Mouse (Mus musculus) heart, adult 2 months (tissue): ENCODE results near the gene Mcfd2.

ENCODE experiments used
- CTCF ChIP-seq: fragments of 200-600 bp; IDR thresholded peaks from 2 replicates; pipeline ENCODE4 v1.8.1; 2022; ENCODE audit warnings: antibody characterized with exemption, mild to moderate bottlenecking, moderate library complexity
- POLR2A ChIP-seq: fragments of 200-500 bp; IDR thresholded peaks from 2 replicates; pipeline ENCODE4 v1.6.1; 2011; ENCODE audit warnings: mild to moderate bottlenecking, low read depth, low read length, control low read depth; ENCODE audit not compliant: insufficient read depth

DNA sequence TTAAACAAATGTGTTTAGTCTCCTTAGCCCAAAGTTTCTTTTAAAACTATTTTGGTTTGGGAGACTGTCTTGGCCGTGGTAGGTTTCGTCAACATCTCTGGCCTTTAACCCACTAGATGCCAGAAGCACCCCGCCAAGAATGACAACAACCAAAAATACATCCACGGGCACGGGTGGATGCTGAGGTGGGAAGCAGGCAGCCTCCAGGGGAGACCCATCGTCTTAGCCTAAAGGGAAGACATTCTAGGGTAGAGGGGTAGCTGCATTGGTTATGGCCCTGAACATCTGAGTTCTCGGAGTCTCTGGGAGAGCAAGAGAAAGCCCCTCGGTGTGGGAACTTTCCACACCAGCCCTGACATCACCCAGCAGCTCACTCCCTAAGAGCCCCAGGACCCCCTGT, 48.4 kb upstream of the Mcfd2 start:
- TF ChIP-seq CTCF (no peak), POLR2A (no peak)
